Mouse (Mus musculus): Measurements from ENCODE around the gene Castor2.

- TF ChIP-seq MAFK (IDR thresholded peaks at IDR 0.05; ENCODE audit: borderline replicate concordance, low read depth, low read length) (no peak), POLR2A (IDR thresholded peaks at IDR 0.05; ENCODE audit: control insufficient read depth in 1 of 2, insufficient read depth in 1 of 2, low read depth in 1 of 2, low read length in 2 of 2, poor library complexity in 1 of 2) (no peak), CHD1 (IDR thresholded peaks at IDR 0.05; ENCODE audit: low read depth, low read length) (no peak), USF1 (IDR thresholded peaks at IDR 0.05; ENCODE audit: low read depth, low read length) (no peak), ZKSCAN1 (IDR thresholded peaks at IDR 0.05; ENCODE audit: low read depth, low read length) (no peak), ZNF384 (IDR thresholded peaks at IDR 0.05; ENCODE audit: low read depth, low read length) (no peak), USF2 (IDR thresholded peaks at IDR 0.05; ENCODE audit: borderline replicate concordance in 1 of 2, insufficient read depth in 1 of 2, low read depth in 1 of 2, low read length in 2 of 2) (no peak), MAX (IDR thresholded peaks at IDR 0.05; ENCODE audit: low read length) (no peak), HCFC1 (IDR thresholded peaks at IDR 0.05; ENCODE audit: low read depth, low read length) (no peak), CTCF (IDR thresholded peaks at IDR 0.05 in 2 of 3, conservative IDR thresholded peaks at IDR 0.05 in 1 of 3; ENCODE audit: control insufficient read depth in 1 of 3, insufficient read depth in 1 of 3, low read depth in 2 of 3, low read length in 3 of 3, poor library complexity in 1 of 3, severe bottlenecking in 1 of 3) (no peak)
Measured at GRCm38 (mm10) chr5:134095766-134096165, 3.7 kb upstream of the Castor2 start.
